Mouse (Mus musculus) left cerebral cortex, postnatal 10 days (tissue): Measurements from ENCODE around the gene Oas1c. TPM values are rescaled to one million over a fixed set of nuclear protein-coding genes. Genes with fewer than 3 reads are reported as not detected.
"Not testable (repeated sequence)": the region's sequence is repeated elsewhere in the genome, so short reads cannot be mapped to it uniquely, and the experiment has no call there.

Experiments used
- DNase-seq, 2 experiments: peaks; one replicate each; pipeline ENCODE4 v3.0.0; 2021 to 2022; ENCODE audit warnings: low spot score in 2 of 2, mixed read lengths in 1 of 2; ENCODE audit errors: extremely low spot score in 1 of 2
- intact Hi-C: fragments of 180-260 bp; cut with DNase I; formaldehyde crosslinking; loops from one replicate; pipeline ENCODE4 v1.15.1; 2025
- total RNA-seq, 2 experiments: library from RNA; stranded (reverse); gene quantifications; 2 replicates each; pipeline ENCODE4 v1.2.3; 2021

The Oas1c gene
- 1 to 10 TPM; 1.1 TPM for total RNA-seq

- intact Hi-C loops = no loop called here
- DNase-seq = peak; percentile 71 to 86
Measured at GRCm38 (mm10) chr5:120811951-120812819, at the start of gene Oas1c. Gene Oas1c, minus strand, starts transcription at chr5:120812514.

GRCm38 (mm10) chr5:120861121-120861520, 48.8 kb upstream of the Oas1c start, which contains the start of gene Oas1h:
Gene Oas1h, plus strand, starts transcription at chr5:120861421.
- no peak for DNase-seq
- intact Hi-C loops = no loop called here

GRCm38 (mm10) chr5:120859241-120859640, 46.9 kb upstream of the Oas1c start:
- intact Hi-C loops = no loop called here
- DNase-seq = no peak

GRCm38 (mm10) chr5:120849601-120850136, 37.4 kb upstream of the Oas1c start:
- no peak for DNase-seq
- intact Hi-C loops = no loop called here

GRCm38 (mm10) chr5:120847067-120847466, 34.8 kb upstream of the Oas1c start, which contains the start of gene Oas1f:
Gene Oas1f, plus strand, starts transcription at chr5:120847367.
- no peak for DNase-seq
- intact Hi-C loops = no loop called here

- intact Hi-C loops = no loop called here
- peak; percentile 15 to 40 for DNase-seq
Measured at GRCm38 (mm10) chr5:120844713-120845112, 32.4 kb upstream of the Oas1c start.

GRCm38 (mm10) chr5:120836731-120837585, 24.6 kb upstream of the Oas1c start:
- intact Hi-C loops = no loop called here
- peak in 1 of 2 experiments; percentile 38 for DNase-seq

- intact Hi-C loops = no loop called here
- DNase-seq = no peak
Measured at GRCm38 (mm10) chr5:120833335-120834280, 21.3 kb upstream of the Oas1c start.

GRCm38 (mm10) chr5:120831031-120831430, 18.7 kb upstream of the Oas1c start:
- no peak for DNase-seq

GRCm38 (mm10) chr5:120818999-120819398, 6.7 kb upstream of the Oas1c start:
- no peak for DNase-seq
- intact Hi-C loops = loop anchor here (5.0 kb wide), 1 partner anchor 113 kb away; no protein-coding TSS in a partner anchor

More at GRCm38 (mm10) chr5:120831031-120831430, 18.7 kb upstream of the Oas1c start:
- intact Hi-C loops = no loop called here

GRCm38 (mm10) chr5:120815949-120816348, 3.6 kb upstream of the Oas1c start:
- intact Hi-C loops = loop anchor here (5.0 kb wide), 1 partner anchor 116 kb away; no protein-coding TSS in a partner anchor
- DNase-seq = no peak

- intact Hi-C loops = no loop called here
- DNase-seq = no peak
Measured at GRCm38 (mm10) chr5:120813023-120813422, 709 bp upstream of the Oas1c start.

GRCm38 (mm10) chr5:120809171-120809570, 3.1 kb downstream of the Oas1c start:
- intact Hi-C loops = no loop called here

GRCm38 (mm10) chr5:120806458-120806857, 5.9 kb downstream of the Oas1c start:
- intact Hi-C loops = no loop called here

More at GRCm38 (mm10) chr5:120809171-120809570, 3.1 kb downstream of the Oas1c start:
- no peak for DNase-seq

GRCm38 (mm10) chr5:120803596-120803995, 8.7 kb downstream of the Oas1c start:
- no peak for DNase-seq
- intact Hi-C loops = no loop called here

More at GRCm38 (mm10) chr5:120806458-120806857, 5.9 kb downstream of the Oas1c start:
- peak in 1 of 2 experiments; percentile 49 for DNase-seq

GRCm38 (mm10) chr5:120798943-120799342, 13.4 kb downstream of the Oas1c start:
- intact Hi-C loops, DNase-seq: not testable (repeated sequence)

- DNase-seq, intact Hi-C loops: not testable (repeated sequence)
Measured at GRCm38 (mm10) chr5:120798147-120798546, 14.2 kb downstream of the Oas1c start.
